Mouse (Mus musculus): ENCODE measurements at regions not wholly inside any gene's neighbourhood (a gene's known extent, or its start where the extent isn't known, plus 50 kb on each side); places are given as distances from the start of the nearest gene placed in this dataset.

DNA sequence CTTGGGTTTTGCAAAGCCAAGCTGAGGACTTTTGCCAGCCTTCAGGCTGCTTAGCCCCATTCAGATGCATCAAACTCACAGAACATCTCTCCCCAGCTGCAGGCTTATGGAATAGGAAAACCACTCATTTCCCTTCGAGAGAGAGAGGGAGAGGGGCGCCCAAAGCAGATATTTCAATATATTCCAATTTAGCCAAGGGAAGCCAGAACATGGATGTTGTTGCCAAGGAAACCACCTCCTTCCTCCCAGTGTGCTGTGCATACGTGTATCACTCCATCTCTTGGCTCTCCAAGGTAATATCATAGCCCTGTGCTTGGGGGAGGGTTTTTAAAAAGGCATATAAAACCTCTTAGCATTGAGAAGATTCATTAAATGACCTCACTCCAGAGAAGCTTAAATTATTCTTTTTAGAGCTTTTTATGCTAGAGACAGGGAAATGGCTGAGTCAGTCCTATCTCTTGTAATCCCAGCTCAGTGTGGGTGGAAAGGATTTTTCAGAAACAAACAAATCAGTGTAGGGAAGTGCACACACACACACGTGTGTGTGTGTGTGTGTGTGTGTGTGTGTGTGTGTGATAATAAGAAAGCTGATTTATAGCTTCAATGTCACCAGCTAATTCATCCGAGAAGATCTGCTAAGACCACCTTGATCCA is 245.1 kb downstream of the Rps24 start:
- in situ Hi-C loops (cut with MboI), result no loop called here

DNA sequence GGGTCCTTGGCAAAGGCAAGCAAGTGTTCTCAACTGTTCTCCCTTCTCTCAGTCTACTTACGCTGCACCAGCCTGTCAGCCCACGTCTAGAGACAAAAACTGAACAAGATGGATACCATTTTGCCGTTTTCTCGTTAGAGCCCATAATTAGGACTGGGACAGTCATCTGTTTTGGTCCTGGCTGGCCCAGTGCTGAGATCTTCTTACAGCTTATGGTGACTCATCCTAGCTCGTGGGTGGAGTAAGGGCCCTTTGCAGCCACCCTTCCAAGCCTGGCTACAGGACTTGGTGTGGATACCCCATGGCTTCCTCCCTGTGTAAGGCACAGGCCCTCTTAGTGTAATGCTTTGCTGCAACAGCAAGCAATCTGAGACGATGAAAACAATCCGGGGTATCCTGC is 246.4 kb downstream of the Rps24 start:
- in situ Hi-C loops (cut with MboI), result no loop called here

DNA sequence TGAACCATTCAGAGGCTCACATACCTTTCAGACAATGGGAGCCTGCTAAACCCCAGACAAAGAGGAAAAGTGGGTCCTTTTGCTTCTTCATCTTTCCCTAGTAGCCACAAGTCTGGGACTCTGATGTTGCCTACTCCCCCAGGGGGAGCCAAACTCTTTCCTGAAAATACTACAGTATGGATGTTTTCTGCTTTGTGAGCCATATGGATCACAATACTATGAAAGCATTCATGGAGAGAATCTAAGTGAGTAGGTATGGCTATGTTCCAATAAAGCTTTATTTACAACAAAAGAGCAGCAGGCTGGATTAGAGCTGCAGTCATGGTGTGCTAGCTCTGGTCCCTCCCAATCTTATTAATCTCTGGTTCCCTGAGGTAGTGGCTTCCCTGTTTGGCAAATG is 251.9 kb downstream of the Rps24 start:
- in situ Hi-C loops (cut with MboI), result no loop called here

DNA sequence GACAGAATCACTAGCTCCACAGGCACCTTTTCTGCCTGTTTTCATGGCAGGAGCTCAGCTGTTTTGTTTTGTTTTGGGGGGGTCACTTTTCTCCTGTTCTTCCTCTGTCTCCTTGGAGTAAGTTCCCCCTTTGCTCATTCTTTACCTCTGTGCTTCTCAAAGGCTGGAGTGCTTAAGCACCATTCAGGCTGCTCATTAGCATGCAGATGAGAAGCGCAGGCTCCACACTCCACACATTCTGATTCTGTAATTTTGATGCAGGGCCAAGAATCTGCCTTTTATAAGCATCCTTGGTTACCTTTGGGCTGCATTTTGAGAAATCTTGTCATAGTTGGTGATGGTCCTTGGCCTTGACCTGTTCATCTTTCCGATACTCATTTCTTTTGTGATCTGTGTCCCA is 257.5 kb downstream of the Rps24 start:
- in situ Hi-C loops (cut with MboI), result no loop called here

DNA sequence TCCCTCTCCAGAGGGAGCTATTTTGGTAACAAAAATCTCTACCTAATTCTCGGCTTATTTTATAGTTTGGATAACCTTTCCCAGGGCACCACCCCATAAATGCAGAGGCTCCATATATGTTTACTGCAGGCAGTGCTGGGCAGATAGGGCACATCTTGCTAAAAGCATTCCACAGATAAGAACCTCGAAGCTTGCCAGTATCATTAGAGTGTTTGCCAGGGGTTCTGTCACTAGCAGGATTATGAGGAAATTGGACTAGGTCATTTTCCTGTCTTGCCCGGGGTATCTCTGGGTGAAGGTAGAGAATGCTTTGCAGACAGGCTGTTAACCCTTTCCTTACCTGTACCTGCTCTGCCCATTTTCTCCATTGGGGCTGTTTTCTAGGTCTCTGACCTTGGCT is 258.8 kb downstream of the Rps24 start:
- in situ Hi-C loops (cut with MboI), result no loop called here

DNA sequence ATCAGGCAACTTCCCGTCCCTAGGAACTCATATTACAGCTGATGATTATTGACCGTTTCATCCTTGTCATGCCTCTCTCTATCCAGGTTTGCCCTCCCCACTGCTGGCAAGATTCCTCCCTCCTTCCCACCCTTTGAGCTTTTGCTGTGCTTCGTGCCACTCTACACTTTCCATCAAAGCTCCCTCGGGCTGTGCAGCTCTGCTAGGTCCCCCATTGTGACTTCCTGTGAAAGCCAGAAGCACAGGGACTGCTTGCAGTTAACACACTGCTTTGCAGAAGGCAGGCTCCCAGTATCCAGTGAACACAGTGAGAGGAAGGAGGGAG is 260.5 kb downstream of the Rps24 start:
- in situ Hi-C loops (cut with MboI), result no loop called here

DNA sequence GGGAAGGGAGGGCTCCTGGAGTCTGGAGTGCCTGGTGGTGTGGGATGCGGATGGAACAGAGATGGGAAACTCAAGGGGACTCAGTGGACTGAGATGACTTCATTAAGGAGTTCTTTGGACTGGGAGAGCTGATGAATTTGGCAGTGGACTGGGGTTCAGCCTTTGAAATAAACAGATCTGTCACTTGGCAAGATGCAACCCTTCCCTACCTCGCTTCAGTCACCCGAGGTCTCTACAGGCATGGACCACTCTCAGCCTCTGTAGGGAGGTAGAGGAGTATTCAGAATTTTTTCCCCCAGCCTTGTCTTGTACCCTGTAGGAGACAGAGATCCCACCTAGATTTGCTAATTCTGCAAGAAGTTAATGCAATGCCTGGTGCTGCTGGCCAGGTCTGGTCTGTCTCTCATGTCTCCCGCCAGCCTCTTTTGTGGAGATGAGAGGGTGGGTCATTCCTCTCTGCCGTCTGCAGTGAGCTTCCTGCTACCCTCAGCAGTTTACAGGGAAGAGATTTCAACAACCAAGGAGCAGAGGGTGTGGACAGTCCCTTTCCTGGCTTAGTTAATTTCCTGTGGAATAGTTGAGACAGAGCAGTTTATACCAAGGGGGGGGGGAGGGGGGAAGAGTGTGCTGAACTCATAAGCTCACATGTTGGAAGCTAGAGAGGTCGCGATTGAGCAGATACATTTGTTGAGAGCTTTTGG is 261.0 kb downstream of the Rps24 start:
- in situ Hi-C loops (cut with MboI), result no loop called here

DNA sequence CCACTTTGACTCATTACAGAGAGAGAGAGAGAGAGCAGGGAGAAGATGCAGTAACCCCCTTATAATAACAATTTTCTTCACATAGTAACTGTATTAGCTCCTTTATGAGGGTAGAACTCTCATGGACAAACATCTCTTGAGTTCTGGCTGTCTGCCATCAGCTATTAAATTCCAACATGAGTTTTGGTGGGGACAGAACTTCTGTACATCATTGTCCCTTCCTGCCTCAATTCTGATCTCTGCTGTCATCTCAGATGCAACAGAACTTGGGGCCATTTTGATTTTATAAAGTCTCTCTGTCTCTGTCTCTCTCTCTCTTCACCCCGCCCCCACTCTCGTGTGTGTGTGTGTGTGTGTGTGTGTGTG is 261.6 kb downstream of the Rps24 start:
- in situ Hi-C loops (cut with MboI), result no loop called here

DNA sequence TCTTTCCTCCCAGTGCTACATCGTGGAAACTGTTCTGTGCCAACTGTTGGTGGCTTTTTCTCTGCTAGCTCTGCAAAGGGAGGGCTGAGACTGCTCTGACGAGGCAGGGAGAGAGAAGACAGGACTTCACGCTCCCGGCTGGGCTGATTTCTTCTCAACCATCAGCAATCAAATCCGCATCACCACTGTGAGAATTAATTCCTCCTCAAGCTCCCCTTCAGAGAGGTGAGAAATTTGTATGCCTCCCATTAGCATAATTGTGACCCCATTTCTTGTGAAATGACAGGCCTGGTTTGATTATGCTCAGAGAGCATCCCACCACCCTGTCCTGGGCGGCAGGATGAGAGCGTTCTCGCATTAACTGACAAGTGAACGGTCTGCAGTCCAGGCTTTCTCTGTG is 262.4 kb downstream of the Rps24 start:
- in situ Hi-C loops (cut with MboI), result no loop called here

DNA sequence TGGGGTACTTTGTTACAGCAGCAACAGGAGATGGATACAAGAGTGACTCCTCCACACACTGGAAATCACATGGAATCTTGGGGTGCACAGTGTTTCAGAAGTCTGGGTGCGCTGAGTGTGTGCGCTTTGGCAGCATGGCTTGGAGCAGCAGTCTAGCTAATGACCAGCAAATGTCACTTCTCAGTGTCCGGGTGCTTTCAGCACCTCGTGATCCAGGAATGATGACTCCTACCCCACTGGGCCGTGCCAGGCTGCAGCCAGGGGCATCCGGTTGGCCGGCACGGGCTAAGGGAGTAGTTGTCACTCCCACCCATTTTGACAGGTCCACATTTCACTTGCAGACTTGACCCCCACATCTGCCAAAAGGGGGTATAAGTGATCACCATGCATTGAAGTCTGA is 264.3 kb downstream of the Rps24 start:
- in situ Hi-C loops (cut with MboI), result no loop called here

DNA sequence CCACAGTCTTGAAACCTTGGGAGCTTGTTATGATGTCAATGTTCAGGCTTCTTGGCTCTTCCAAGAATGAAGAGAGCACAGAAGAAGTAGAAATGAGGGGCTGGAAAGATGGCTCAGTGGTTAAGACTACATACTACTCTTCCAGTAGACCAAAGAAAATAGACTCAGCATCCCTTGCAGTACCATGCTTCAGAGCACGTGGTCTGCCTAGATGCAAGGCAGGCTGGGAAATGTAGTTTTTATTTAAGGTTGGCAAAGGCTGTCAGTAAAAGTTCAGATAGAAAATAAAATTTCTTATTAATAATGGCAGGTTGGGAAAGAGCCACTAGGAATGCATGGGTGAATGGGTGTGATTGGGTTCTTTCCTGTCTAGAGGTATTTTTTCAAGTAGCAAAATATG is 267.8 kb downstream of the Rps24 start:
- in situ Hi-C loops (cut with MboI), result no loop called here

DNA sequence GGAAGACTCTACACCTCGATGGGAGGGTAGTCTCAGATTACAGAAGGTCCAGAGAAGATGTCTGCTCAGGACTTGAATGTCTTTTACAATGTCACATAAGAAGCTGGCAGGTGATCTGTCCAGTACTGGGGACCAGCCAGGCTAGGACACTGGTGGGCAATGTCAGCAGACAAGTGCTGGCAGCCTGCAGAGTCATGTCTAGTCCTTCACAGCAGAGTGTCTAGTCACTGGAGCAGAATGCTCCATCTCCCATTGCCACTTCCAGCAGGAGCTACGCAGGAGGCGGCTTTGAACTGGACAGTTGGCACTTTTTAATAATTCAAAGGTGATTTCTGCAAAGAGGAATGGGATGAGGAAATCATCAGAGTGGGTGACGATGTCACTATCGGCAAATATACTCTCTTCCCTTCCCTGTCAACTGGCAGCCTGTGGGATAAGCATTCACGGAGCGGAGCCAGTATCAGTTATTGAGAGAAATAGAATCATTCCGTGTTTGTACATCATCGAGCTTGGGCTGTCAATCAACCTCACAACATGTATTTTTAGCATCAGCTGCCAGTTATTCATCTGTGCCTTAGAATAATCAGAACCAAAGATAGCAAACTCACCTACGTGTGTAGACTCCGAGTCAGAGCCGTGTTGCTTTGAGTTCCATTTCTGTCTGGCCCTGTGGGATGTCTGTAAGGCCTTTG is 268.6 kb downstream of the Rps24 start:
- in situ Hi-C loops (cut with MboI), result no loop called here

DNA sequence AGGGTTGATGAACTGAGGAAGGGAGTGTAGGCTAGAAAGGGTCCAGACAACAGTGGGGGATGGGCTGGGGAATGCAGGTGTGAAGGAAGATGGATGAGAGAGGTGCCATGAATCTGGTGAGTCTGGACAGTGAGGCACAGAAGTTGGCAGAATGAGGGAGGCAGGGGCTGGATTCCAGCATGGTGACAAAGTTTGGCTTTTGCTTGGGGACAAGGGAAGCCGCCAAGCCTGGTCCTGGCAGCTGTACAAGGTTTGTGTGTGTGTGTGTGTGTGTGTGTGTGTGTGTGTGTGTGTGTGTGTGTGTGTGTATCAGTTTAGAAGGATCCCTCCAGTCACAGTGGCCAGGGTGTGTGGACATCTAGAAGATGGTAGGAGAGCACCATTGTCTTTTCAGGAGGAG is 270.4 kb downstream of the Rps24 start:
- in situ Hi-C loops (cut with MboI), result no loop called here

DNA sequence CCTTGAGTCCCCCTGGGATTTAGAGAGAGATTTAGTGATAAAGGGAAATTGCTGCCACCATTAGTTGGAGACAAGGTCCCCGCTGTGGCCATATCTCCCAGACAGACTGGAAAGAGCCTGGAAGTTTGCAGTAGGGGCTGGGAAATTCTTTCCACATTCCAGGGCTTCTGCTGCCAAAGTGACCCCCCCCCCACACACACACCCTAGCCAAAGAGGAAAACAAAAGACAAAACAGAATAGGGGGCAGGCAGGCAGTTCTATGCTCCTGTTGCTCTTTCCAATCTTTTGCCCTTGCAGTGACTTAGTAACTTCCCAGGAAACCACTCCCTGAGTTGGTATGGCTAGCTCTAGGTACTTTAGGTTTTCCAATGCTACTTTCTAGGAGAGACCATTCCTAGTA is 270.9 kb downstream of the Rps24 start:
- in situ Hi-C loops (cut with MboI), result no loop called here

DNA sequence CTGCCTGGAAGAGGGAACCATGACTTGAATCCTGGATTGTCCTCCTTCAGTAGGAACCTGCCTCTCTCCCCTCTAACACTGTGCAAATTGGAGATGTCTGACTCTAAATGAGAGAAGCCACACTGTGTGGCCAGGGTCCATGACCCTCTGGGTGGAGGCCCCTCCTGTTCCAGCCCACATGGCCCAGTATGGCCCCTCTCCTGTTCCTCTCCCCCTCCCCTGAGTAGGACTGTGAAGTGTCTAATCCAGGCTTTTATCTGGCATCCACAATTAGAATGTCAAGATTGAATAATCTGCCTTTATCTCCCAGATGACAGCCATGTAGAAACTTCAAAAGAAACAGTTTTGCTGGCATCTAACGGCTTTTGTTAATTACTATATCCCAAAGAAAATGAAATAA is 274.0 kb downstream of the Rps24 start:
- in situ Hi-C loops (cut with MboI), result no loop called here

DNA sequence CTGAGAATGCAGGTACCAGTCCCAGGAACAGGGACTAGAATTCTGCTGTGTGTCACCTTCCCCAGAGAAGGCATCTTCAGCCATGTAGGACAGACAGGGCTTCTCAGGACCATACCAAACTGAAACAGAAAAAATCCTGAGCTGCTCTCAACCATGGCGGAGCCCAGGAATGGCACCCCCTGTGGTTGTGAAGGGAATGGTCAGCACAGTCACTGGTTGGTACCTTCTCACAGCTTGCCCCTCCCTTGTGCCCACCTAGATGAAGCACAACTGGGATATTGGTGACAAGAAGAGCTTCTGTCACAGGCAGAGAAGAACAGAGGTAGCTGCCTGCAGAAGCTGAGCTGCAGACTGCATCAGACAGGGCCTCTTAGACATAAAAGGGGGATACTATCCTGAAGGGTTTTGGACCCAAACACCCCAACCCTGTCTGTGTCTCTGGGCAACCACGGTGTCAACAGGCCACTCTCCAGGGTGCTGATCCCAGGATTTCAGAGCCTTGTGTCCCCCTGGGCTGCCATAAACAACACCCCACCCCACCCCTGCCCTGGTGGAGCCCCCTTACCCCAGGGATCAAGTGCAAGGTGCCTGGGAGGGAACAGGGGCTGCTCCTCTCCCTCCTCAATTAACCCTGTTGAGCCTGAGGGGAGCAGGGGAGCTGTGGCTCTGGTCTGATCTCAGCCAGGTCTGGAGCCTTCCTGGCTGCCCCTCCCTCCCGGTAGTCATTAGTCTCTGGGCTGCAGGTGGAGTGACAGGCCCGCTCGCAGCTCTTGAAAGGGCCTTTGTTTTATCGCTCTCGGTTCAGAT is 275.7 kb downstream of the Rps24 start:
- in situ Hi-C loops (cut with MboI), result no loop called here

DNA sequence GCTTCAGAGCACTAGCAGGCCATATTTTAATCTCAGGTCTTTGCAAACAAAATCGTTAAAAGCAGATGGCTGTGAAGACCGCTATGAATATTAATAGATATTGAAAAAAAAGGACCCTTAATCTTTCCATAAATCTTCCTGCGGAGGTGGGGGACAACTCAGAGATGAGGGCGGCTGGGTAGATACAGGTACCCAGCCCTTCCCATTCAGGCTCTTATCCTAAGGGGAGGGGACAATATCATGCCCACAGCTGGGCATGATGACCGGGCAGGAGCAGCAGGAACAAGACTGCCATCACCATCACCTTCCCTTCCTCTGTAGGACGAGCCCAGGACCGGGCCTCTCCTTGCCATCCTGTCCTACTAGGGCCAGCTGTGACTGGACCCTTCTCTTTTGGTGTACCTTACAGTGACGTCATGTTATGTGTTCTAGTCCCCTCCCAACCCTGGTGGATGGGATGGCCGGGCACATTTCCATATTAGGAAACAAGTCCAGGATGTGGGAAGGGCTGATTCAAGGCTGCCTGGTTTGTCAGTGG is 276.4 kb downstream of the Rps24 start:
- in situ Hi-C loops (cut with MboI), result no loop called here

DNA sequence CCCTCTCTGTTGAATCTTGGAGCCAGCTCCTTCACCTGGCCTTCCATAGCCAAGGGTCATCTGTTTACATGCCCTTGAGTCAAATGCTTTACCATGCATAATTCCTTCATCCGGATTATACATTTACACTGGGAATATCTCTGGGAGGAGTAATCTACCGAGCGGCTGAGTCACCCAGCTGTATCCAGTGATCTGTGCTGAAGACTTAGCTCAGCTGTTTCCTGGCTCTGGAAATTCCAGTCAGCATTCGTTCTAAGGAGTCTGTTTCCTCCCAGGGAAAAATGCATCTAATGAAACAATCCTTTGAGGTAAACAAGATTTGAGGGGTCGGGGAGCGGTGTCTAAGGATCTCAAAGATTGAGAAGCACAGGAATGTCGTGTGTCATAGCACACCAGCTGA is 276.9 kb downstream of the Rps24 start:
- in situ Hi-C loops (cut with MboI), result no loop called here

DNA sequence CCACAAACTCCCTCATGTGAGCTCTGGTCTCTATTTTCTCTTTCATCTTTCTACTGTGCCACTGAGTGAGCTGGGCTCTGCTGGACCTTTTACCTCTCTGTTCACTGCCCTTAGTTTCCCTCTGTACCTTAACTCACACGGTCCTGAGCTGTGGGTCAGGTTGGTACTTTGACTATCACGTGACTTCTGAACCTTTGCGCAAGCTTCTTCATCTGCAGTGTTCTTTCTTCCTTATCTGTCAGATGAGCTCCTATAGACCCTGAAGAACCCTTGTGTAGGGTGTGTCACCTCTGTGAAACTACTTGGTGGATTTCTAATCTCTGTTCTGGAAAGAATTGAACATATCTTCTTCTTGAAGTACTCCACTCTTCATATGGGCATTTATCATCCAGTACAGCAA is 279.3 kb downstream of the Rps24 start:
- in situ Hi-C loops (cut with MboI), result no loop called here

DNA sequence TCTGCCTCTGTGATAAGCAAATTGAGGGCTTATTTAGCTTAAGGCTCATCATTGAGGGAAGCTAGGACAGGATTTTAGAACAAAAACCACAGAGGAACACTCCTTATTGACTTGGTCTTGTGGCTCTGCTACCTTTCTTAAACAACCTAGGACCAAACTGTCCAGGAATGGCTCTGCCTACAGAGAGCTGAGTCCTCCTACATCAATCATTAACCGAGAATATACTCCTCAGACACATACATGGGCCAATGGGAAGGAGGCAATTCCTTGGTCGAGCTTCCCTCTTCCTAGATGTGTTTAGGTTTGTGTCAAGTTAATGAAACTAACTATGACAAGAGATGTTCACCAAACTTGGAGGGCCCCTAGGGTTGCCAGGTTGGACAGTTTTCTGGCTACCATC is 279.8 kb downstream of the Rps24 start:
- in situ Hi-C loops (cut with MboI), result no loop called here

DNA sequence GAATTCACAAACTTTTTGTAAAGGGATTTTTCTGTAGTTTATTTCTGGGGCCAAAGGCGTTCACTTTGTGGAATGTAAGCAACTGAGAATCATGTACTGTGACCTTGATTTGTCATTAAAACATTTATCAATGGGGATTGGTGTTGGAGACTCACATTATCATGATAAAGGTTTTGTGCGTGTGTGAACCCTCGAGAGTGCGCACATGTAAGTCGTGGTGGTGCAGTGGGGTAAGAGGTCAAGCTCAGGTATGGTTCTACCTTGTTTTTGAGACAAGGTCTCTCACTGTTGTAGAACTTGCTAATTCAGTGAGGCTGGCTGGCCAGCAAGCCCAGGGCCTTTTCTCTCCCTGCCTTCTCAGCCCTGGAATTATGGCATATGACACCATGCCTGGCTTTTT is 280.4 kb downstream of the Rps24 start:
- in situ Hi-C loops (cut with MboI), result no loop called here

DNA sequence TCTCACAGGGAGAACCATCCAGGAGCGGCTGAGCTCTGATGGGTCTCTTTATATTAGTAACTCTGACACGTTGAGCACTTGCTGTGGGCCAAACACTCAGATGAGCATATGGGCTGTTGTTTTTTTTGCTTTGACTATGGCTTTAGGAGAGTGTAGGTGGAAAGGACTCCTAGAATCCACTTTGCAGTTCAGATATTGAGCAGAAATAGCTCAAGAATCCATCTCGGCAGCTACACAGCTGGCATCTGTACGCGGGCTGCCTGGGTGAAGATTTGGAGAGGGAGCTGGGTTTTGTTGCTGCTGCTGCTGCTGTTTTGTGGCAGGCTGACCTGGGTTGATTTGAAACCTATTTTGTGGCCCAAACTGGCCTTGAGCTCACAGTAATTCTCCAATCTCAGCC is 281.0 kb downstream of the Rps24 start:
- in situ Hi-C loops (cut with MboI), result no loop called here

DNA sequence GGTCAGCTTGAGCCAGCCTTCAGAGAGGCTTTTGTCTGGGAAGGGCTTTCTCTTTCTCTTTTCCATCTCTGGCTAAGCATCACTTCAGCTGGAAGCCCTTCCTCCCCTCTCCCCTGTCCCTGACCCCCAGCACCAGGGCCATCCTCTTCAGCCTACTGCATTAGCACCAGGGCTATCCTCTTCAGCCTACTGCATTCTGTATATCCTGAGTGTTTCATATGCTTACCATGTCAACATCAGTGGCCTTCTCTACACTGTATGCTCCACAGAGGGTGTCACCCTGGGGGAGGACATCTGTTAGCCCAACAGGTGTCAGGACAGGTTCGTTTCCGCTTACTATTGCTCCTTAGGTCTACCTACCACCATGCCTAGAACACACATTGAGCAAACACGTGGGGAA is 282.5 kb downstream of the Rps24 start:
- in situ Hi-C loops (cut with MboI), result no loop called here

All from mature B cell (primary cell).